Mouse (Mus musculus): ENCODE measurements around the gene Fndc8. TPM values are rescaled to one million over a fixed set of nuclear protein-coding genes. Genes with fewer than 3 reads are reported as not detected.
"Not testable (repeated sequence)": the region's sequence is repeated elsewhere in the genome, so short reads cannot be mapped to it uniquely, and the experiment has no call there.

Gene Fndc8
- polyA plus RNA-seq, 1 experiment from 2014 or later: 1.1 TPM

GRCm38 (mm10) chr11:82920768-82921167 lies 28.8 kb downstream of the Fndc8 start:
- WGBS: 71% methylated on average over 10 of the region's 10 CpGs
- Histone ChIP-seq H3K4me3 (ENCODE audit: low read depth, low read length) (no peak overlapping the region), H3K9me3 (ENCODE audit: control insufficient read depth, low read length) (no peaks in the 10 kb centered on the region), H3K27me3 (ENCODE audit: control insufficient read depth, insufficient read depth, low read length) (no peaks in the 10 kb centered on the region), H3K4me1 (ENCODE audit: control insufficient read depth, insufficient read depth, low read length) (no peaks in the 10 kb centered on the region), H3K4me2 (ENCODE audit: low read depth, low read length) (no peak overlapping the region), H3K27ac (ENCODE audit: low read depth, low read length) (no peak overlapping the region), H3K36me3 (ENCODE audit: control insufficient read depth, insufficient read depth, low read length) (no peaks in the 10 kb centered on the region), H3K9ac (replicated peaks; ENCODE audit: low read depth, low read length) (no peak overlapping the region)
- no peak for ATAC-seq (ENCODE audit: low read depth)

GRCm38 (mm10) chr11:82921691-82922090 lies 29.8 kb downstream of the Fndc8 start:
- no peak overlapping the region for H3K9ac ChIP-seq (replicated peaks; ENCODE audit: low read depth, low read length)
- H3K9me3 ChIP-seq (ENCODE audit: control insufficient read depth, low read length): no peaks in the 10 kb centered on the region
- no peak overlapping the region for H3K4me3 ChIP-seq (ENCODE audit: low read depth, low read length)
- ATAC-seq (ENCODE audit: low read depth): no peak
- H3K27me3 ChIP-seq (ENCODE audit: control insufficient read depth, insufficient read depth, low read length): no peaks in the 10 kb centered on the region
- no peaks in the 10 kb centered on the region for H3K36me3 ChIP-seq (ENCODE audit: control insufficient read depth, insufficient read depth, low read length)
- H3K4me1 ChIP-seq (ENCODE audit: control insufficient read depth, insufficient read depth, low read length): no peaks in the 10 kb centered on the region
- H3K27ac ChIP-seq (ENCODE audit: low read depth, low read length): no peak overlapping the region
- no peak overlapping the region for H3K4me2 ChIP-seq (ENCODE audit: low read depth, low read length)
- WGBS: 75% methylated on average over 4 of the region's 4 CpGs

DNA sequence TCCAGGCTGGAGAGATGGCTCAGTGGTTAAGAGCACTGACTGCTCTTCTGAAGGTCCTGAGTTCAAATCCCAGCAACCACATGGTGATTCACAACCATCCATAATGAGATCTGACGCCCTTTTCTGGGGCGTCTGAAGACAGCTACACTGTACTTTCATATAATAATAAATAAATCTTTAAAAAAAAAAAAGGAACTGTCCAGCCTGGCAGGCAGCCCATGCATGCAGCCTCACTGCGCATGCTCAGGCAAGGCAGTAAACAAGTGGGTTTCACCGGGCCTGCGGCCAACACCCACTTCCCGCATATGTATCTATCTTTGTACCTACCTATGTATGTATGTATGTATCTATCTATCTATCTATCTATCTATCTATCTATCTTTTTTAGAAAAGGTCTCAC lies 32.0 kb downstream of the Fndc8 start:
- H3K9ac ChIP-seq (replicated peaks; ENCODE audit: low read depth, low read length); H3K4me1 ChIP-seq (ENCODE audit: control insufficient read depth, insufficient read depth, low read length); H3K27me3 ChIP-seq (ENCODE audit: control insufficient read depth, insufficient read depth, low read length); H3K27ac ChIP-seq (ENCODE audit: low read depth, low read length); ATAC-seq (ENCODE audit: low read depth); H3K36me3 ChIP-seq (ENCODE audit: control insufficient read depth, insufficient read depth, low read length); H3K4me3 ChIP-seq (ENCODE audit: low read depth, low read length); H3K9me3 ChIP-seq (ENCODE audit: control insufficient read depth, low read length); H3K4me2 ChIP-seq (ENCODE audit: low read depth, low read length): not testable (repeated sequence)
- 84% methylated on average over 6 of the region's 6 CpGs for WGBS

DNA sequence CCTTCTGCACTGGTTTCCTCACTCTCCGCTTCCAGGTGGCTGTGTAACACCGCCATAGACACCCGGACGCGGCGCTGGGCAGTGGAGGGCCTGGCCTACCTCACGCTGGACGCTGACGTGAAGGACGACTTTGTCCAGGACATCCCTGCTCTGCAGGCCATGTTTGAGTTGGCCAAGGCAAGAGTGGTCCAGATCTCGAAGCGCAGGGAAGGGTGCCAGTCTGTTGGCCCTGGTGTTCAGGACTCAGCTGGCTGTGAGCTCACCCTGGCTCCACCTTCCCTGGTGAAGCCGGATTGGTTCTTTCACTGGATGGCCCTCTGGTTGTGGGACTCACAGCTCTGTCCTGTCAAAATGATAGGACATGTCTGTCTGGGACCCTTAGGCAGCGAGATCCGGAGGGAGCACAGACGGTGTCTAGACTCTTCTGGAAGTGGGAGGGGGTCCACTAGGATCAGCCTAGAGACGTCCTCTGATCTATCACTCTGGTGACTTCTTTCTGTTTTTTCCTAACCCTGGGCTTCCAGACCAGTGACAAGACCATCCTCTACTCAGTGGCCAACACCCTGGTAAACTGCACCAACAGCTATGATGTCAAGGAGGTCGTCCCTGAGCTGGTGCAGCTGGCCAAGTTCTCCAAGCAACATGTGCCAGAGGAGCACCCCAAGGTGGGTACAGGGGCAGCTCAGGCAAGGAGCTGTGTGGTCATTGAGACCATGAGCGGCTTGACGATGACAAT lies 37.1 kb downstream of the Fndc8 start:
- Histone ChIP-seq H3K4me3 (ENCODE audit: low read depth, low read length) (no peak overlapping the region), H3K4me2 (ENCODE audit: low read depth, low read length) (no peak overlapping the region), H3K9ac (replicated peaks; ENCODE audit: low read depth, low read length) (no peak overlapping the region), H3K4me1 (ENCODE audit: control insufficient read depth, insufficient read depth, low read length) (no peaks in the 10 kb centered on the region), H3K27me3 (ENCODE audit: control insufficient read depth, insufficient read depth, low read length) (peaks cover 20% of the 10 kb centered on the region), H3K9me3 (ENCODE audit: control insufficient read depth, low read length) (no peaks in the 10 kb centered on the region), H3K36me3 (ENCODE audit: control insufficient read depth, insufficient read depth, low read length) (no peaks in the 10 kb centered on the region), H3K27ac (ENCODE audit: low read depth, low read length) (no peak overlapping the region)
- WGBS: 30% methylated on average over 20 of the region's 20 CpGs
- ATAC-seq (ENCODE audit: low read depth): no peak

GRCm38 (mm10) chr11:82929633-82929950 lies 37.7 kb downstream of the Fndc8 start:
- Histone ChIP-seq H3K27ac (ENCODE audit: low read depth, low read length) (no peak overlapping the region), H3K27me3 (ENCODE audit: control insufficient read depth, insufficient read depth, low read length) (peaks cover 22% of the 10 kb centered on the region), H3K4me3 (ENCODE audit: low read depth, low read length) (0 out of 2 replicates have a peak overlapping the region, but pooled peaks have one; percentile 40), H3K36me3 (ENCODE audit: control insufficient read depth, insufficient read depth, low read length) (no peaks in the 10 kb centered on the region), H3K4me1 (ENCODE audit: control insufficient read depth, insufficient read depth, low read length) (no peaks in the 10 kb centered on the region), H3K9me3 (ENCODE audit: control insufficient read depth, low read length) (no peaks in the 10 kb centered on the region), H3K9ac (replicated peaks; ENCODE audit: low read depth, low read length) (no peak overlapping the region), H3K4me2 (ENCODE audit: low read depth, low read length) (no peak overlapping the region; the same call in 1 of the 2 replicates)
- 51% methylated on average over 3 of the region's 3 CpGs for WGBS
- ATAC-seq (ENCODE audit: low read depth): no peak

- WGBS: under 1% methylated on average over 73 of the region's 85 CpGs
- H3K4me3 ChIP-seq (ENCODE audit: low read depth, low read length): peak overlapping the region; percentile 40
- peak overlapping the region; percentile 93 for H3K4me2 ChIP-seq (ENCODE audit: low read depth, low read length)
- peaks cover 23% of the 10 kb centered on the region for H3K27me3 ChIP-seq (ENCODE audit: control insufficient read depth, insufficient read depth, low read length)
- 0 out of 2 replicates have a peak overlapping the region, but pooled peaks have one; percentile 11 for H3K9ac ChIP-seq (replicated peaks; ENCODE audit: low read depth, low read length)
- not testable (repeated sequence) for H3K4me1 ChIP-seq (ENCODE audit: control insufficient read depth, insufficient read depth, low read length); H3K36me3 ChIP-seq (ENCODE audit: control insufficient read depth, insufficient read depth, low read length); H3K9me3 ChIP-seq (ENCODE audit: control insufficient read depth, low read length); H3K27ac ChIP-seq (ENCODE audit: low read depth, low read length); ATAC-seq (ENCODE audit: low read depth)
Measured at GRCm38 (mm10) chr11:82930391-82930955, 38.5 kb downstream of the Fndc8 start.

DNA sequence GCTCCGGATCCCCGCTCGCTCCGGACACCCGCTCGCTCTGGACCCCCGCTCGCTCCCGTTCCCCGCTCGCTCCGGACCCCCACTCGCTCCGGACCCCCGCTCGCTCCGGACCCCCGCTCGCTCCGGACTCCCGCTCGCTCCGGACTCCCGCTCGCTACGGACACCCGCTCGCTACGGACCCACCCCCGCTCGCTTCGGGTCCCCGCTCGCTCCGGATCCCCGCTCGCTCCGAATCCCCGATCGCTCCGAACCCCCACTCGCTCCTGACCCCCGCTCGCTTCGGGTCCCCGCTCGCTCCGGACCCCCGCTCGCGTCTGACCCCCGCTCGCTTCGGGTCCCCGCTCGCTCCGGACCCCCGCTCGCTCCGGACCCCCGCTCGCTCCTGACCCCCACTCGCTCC lies 39.2 kb downstream of the Fndc8 start:
- peak overlapping the region; percentile 34 for H3K9ac ChIP-seq (replicated peaks; ENCODE audit: low read depth, low read length)
- not testable (repeated sequence) for H3K9me3 ChIP-seq (ENCODE audit: control insufficient read depth, low read length); H3K36me3 ChIP-seq (ENCODE audit: control insufficient read depth, insufficient read depth, low read length); H3K4me1 ChIP-seq (ENCODE audit: control insufficient read depth, insufficient read depth, low read length); H3K27ac ChIP-seq (ENCODE audit: low read depth, low read length); ATAC-seq (ENCODE audit: low read depth)
- peak overlapping the region; percentile 93 for H3K4me2 ChIP-seq (ENCODE audit: low read depth, low read length)
- peak overlapping the region; percentile 40 for H3K4me3 ChIP-seq (ENCODE audit: low read depth, low read length)
- WGBS: 3% methylated on average over 57 of the region's 63 CpGs
- peaks cover 25% of the 10 kb centered on the region for H3K27me3 ChIP-seq (ENCODE audit: control insufficient read depth, insufficient read depth, low read length)

GRCm38 (mm10) chr11:82931671-82932450 lies 39.9 kb downstream of the Fndc8 start:
- H3K27me3 ChIP-seq (ENCODE audit: control insufficient read depth, insufficient read depth, low read length): peaks cover 25% of the 10 kb centered on the region
- H3K4me1 ChIP-seq (ENCODE audit: control insufficient read depth, insufficient read depth, low read length); ATAC-seq (ENCODE audit: low read depth); H3K36me3 ChIP-seq (ENCODE audit: control insufficient read depth, insufficient read depth, low read length); H3K27ac ChIP-seq (ENCODE audit: low read depth, low read length); H3K9me3 ChIP-seq (ENCODE audit: control insufficient read depth, low read length): not testable (repeated sequence)
- H3K4me3 ChIP-seq (ENCODE audit: low read depth, low read length): peak overlapping the region; percentile 40
- WGBS: 1% methylated on average over 102 of the region's 119 CpGs
- peak overlapping the region; percentile 93 for H3K4me2 ChIP-seq (ENCODE audit: low read depth, low read length)
- peak overlapping the region; percentile 34 for H3K9ac ChIP-seq (replicated peaks; ENCODE audit: low read depth, low read length)

- H3K27ac ChIP-seq (ENCODE audit: low read depth, low read length): no peak overlapping the region
- H3K9ac ChIP-seq (replicated peaks; ENCODE audit: low read depth, low read length): no peak overlapping the region
- peak overlapping the region; percentile 93 for H3K4me2 ChIP-seq (ENCODE audit: low read depth, low read length)
- H3K27me3 ChIP-seq (ENCODE audit: control insufficient read depth, insufficient read depth, low read length): peaks cover 25% of the 10 kb centered on the region
- no peaks in the 10 kb centered on the region for H3K36me3 ChIP-seq (ENCODE audit: control insufficient read depth, insufficient read depth, low read length)
- H3K4me3 ChIP-seq (ENCODE audit: low read depth, low read length): peak overlapping the region; percentile 40
- no peaks in the 10 kb centered on the region for H3K9me3 ChIP-seq (ENCODE audit: control insufficient read depth, low read length)
- ATAC-seq (ENCODE audit: low read depth): no peak
- no peaks in the 10 kb centered on the region for H3K4me1 ChIP-seq (ENCODE audit: control insufficient read depth, insufficient read depth, low read length)
- WGBS: 2% methylated on average over 29 of the region's 29 CpGs
Measured at GRCm38 (mm10) chr11:82933186-82933585, 41.3 kb downstream of the Fndc8 start.
